Mouse (Mus musculus): ENCODE data around the gene Alkbh4. TPM values are rescaled to one million over a fixed set of nuclear protein-coding genes. Genes with fewer than 3 reads are reported as not detected.
A peak's percentile ranks its signal among the peaks of the same experiment; 100 is the strongest.

The Alkbh4 gene
- 26.3 and 29.1 TPM in 2 replicates for polyA plus RNA-seq (2016; fragmentation: Nextera tagmentation; extraction: Ambion mirVana)

DNA sequence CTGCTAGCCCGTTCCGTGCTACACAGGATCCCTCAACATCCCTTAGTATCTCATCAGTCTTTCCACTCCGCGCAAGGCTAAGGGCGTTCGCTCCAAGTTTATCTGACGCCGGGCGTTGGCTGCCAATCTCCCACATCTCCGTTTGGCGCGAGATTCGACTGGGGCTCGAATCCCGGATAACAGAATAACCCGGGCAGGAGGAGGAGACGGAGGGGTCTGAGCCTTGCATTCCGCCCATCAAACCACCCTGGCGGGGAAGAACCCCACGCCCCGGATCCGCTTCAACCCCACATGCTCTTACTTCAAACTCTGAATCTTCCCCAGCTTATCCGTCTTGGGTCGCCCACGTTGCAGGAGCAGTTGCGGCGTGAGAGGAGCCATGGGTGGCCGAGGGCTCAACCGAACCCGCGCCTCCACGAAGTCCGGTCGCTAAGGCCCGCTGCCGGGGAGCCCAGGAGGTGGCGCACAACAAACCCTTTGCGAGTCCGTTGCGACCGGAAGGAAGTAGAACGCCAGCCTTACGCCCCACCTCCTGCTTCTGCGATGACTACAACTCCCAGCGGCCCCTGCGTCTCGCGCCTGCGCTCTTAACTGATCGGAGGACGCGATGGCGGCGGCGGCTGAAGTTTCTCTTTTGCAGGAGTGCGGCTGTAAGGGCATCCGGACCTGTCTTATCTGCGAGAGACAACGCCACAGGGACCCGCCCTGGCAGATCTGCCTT is at the start of gene Alkbh4, which contains the start of gene Lrwd1:
Alkbh4 (plus strand) TSS at position 576 of the 721 bp plus-strand sequence.
Lrwd1 (minus strand) TSS at position 504 of the 721 bp plus-strand sequence.
- under 1% methylated on average over 60 of the region's 60 CpGs for WGBS
- Histone ChIP-seq H3K36me3 (replicated peaks) (peaks cover 66% of the 10 kb centered on the region), H3K27me3 (replicated peaks; ENCODE audit: low read depth, poor library complexity, severe bottlenecking) (no peaks in the 10 kb centered on the region), H3K9me3 (no peaks in the 10 kb centered on the region), H3K4me3 (peak within 1 kb of the TSS; percentile 70), H3K27ac (replicated peaks) (peak within 1 kb of the TSS; percentile 87), H3K4me1 (peaks cover 22% of the 10 kb centered on the region)
- peak; percentile 96 for DNase-seq (ENCODE audit: low spot score)

- Histone ChIP-seq H3K4me1 (peaks cover 40% of the 10 kb centered on the region), H3K9me3 (no peaks in the 10 kb centered on the region), H3K27ac (replicated peaks) (no peak overlapping the region), H3K27me3 (replicated peaks; ENCODE audit: low read depth, poor library complexity, severe bottlenecking) (peaks cover 51% of the 10 kb centered on the region), H3K4me3 (no peak overlapping the region), H3K36me3 (replicated peaks) (no peaks in the 10 kb centered on the region)
- WGBS = 89% methylated on average over 8 of the region's 8 CpGs
- DNase-seq (ENCODE audit: low spot score) = no peak
Observed at GRCm38 (mm10) chr5:136086290-136086689, 49.7 kb upstream of the Alkbh4 start.

DNA sequence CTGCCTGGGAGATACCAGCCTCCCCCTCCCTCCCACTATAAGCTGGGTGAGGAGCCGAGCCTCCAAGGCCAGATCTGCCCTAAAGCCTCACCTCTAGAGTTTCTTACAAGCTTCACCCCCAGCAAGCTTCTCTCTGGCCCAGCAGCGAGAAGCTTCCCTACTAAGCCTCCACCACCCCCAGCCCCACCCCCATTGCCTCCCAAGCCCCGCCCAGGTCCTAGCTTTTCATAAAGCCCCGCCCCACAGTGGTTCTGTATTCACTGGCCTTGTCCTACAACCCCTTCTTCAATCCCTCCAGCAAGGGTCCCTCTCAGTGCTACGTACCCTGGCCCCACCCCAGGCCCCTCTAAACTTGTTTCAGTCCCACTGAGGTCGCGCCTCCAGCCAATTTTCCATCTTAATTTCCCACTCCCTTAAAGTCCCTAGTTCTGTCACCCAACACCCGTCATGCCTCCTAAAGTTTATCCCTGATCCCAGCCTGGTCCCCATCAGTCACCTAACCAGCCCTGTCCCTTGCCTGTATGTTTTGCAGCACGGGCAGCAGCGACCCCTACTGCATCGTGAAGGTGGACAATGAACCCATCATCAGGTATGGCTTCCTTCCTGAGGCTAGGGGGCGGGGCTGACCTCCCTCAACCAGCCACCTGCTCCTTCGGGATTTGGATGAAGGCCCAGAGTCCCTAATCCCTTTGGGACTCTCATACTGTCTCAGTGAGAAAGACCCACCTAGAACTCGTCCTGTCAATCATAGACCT is 46.9 kb upstream of the Alkbh4 start:
- Histone ChIP-seq H3K4me1 (peaks cover 31% of the 10 kb centered on the region), H3K4me3 (no peak overlapping the region), H3K27ac (replicated peaks) (no peak overlapping the region), H3K36me3 (replicated peaks) (no peaks in the 10 kb centered on the region), H3K9me3 (no peaks in the 10 kb centered on the region), H3K27me3 (replicated peaks; ENCODE audit: low read depth, poor library complexity, severe bottlenecking) (peaks cover 50% of the 10 kb centered on the region)
- WGBS = 12% methylated on average over 14 of the region's 14 CpGs
- DNase-seq (ENCODE audit: low spot score) = no peak

DNA sequence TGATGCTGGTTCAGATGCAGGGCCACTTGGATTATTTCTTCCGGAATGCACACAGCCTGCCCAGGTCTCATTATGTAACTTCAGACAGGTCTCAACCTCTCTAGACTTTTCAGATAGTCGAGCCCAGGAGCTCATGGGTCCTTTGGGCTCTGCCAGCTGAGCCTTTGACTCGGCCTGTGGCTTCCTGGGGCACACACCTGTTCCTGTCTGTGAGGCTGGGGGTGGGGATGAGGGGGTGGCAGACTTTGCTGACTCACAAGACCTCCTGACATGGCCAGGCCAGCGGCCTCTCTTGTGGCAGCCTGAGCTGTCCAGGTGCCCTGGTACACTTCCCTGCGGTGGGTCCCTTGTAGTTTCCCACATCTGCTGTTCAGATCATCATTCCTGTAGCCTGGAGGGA is 44.0 kb upstream of the Alkbh4 start:
- 67% methylated on average over 5 of the region's 5 CpGs for WGBS

DNA sequence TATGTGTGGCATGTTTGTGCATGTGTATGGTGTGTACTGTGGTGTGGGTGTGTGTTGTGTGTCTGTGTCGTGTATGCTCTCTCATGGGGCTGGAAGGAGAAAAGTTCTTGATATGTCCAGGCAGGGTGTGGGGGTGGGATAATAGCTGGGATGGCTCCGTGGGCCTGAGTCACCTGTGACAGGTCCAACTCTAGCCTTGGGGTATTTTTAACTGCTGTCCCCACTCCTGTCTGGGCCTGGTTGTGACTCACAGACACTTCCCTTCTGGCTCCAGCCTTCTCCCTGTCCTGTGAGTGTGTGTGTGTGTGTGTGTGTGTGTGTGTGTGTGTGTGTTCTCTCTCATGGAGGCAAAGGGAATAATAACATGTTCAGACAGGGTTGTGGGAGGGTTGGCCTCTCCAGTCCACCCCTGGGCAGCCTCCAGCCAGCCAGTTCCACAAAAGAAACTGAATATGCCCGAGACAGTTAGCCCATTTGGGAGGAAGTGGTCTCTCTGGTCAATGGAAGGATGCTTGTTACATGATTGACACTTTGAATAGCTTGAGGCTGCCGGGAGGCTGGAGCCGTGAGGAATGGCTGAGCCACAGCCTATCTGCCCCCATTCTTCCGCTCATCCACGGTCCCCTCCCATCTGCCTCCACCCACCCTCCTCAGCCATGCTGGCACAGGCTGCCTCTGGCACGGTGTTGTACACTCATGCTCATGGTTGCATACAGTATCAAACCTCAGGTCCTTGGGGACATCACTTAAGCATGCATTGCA is 41.5 kb upstream of the Alkbh4 start:
- H3K27ac ChIP-seq (replicated peaks) = no peak overlapping the region
- WGBS = 61% methylated on average over 8 of the region's 8 CpGs

More for the DNA sequence above, 44.0 kb upstream of the Alkbh4 start:
- H3K9me3 ChIP-seq = no peaks in the 10 kb centered on the region
- H3K27ac ChIP-seq (replicated peaks) = no peak overlapping the region
- DNase-seq (ENCODE audit: low spot score) = no peak
- H3K4me1 ChIP-seq = peaks cover 17% of the 10 kb centered on the region
- H3K4me3 ChIP-seq = no peak overlapping the region
- H3K27me3 ChIP-seq (replicated peaks; ENCODE audit: low read depth, poor library complexity, severe bottlenecking) = peaks cover 20% of the 10 kb centered on the region
- no peaks in the 10 kb centered on the region for H3K36me3 ChIP-seq (replicated peaks)

DNA sequence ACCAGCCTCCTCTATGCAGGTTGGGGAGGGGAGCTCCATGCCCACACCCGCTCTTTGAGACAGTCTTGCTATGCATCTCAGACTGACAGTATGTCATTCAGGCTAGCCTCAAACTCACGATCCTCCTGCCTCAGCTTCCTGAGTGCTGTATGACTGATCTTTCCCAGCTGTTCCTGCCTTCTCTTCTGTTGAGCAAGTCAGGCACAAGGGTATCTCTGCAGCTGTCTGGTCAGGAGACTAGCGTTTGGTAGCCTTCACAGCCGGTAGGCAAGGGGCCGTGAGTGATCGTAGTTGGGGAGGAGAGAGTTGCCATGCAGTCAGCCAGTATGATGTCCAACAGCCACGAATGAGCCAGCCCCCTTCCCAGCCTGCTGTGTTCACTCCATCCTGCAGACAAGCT is 40.9 kb upstream of the Alkbh4 start:
- H3K27me3 ChIP-seq (replicated peaks; ENCODE audit: low read depth, poor library complexity, severe bottlenecking) = peaks cover 9% of the 10 kb centered on the region; the same call in 1 of the 2 replicates
- H3K36me3 ChIP-seq (replicated peaks) = no peaks in the 10 kb centered on the region
- peaks cover 5% of the 10 kb centered on the region for H3K4me1 ChIP-seq
- H3K4me3 ChIP-seq = no peak overlapping the region
- no peaks in the 10 kb centered on the region for H3K9me3 ChIP-seq
- no peak for DNase-seq (ENCODE audit: low spot score)
- 73% methylated on average over 7 of the region's 7 CpGs for WGBS
- no peak overlapping the region for H3K27ac ChIP-seq (replicated peaks)

More for the DNA sequence above, 41.5 kb upstream of the Alkbh4 start:
- H3K4me1 ChIP-seq = peaks cover 6% of the 10 kb centered on the region
- no peak for DNase-seq (ENCODE audit: low spot score)
- no peaks in the 10 kb centered on the region for H3K9me3 ChIP-seq
- no peak overlapping the region for H3K4me3 ChIP-seq
- H3K36me3 ChIP-seq (replicated peaks) = no peaks in the 10 kb centered on the region
- H3K27me3 ChIP-seq (replicated peaks; ENCODE audit: low read depth, poor library complexity, severe bottlenecking) = peaks cover 7% of the 10 kb centered on the region; the same call in 1 of the 2 replicates

- WGBS = 85% methylated on average over 10 of the region's 10 CpGs
- H3K36me3 ChIP-seq (replicated peaks) = no peaks in the 10 kb centered on the region
Observed at GRCm38 (mm10) chr5:136098536-136098935, 37.4 kb upstream of the Alkbh4 start.

GRCm38 (mm10) chr5:136102099-136102820 is 33.7 kb upstream of the Alkbh4 start:
- H3K27ac ChIP-seq (replicated peaks) = 0 out of 2 replicates have a peak overlapping the region, but pooled peaks have one; percentile 31
- peaks cover 4% of the 10 kb centered on the region; the same call in 1 of the 2 replicates for H3K9me3 ChIP-seq
- H3K4me1 ChIP-seq = peaks cover 12% of the 10 kb centered on the region
- H3K4me3 ChIP-seq = peak overlapping the region; percentile 52
- peaks cover 45% of the 10 kb centered on the region for H3K27me3 ChIP-seq (replicated peaks; ENCODE audit: low read depth, poor library complexity, severe bottlenecking)
- no peaks in the 10 kb centered on the region for H3K36me3 ChIP-seq (replicated peaks)
- DNase-seq (ENCODE audit: low spot score) = peak; percentile 85
- 7% methylated on average over 41 of the region's 41 CpGs for WGBS

More at GRCm38 (mm10) chr5:136098536-136098935, 37.4 kb upstream of the Alkbh4 start:
- no peak for DNase-seq (ENCODE audit: low spot score)
- no peaks in the 10 kb centered on the region for H3K9me3 ChIP-seq
- peaks cover 34% of the 10 kb centered on the region for H3K27me3 ChIP-seq (replicated peaks; ENCODE audit: low read depth, poor library complexity, severe bottlenecking)
- H3K4me3 ChIP-seq = no peak overlapping the region
- peaks cover 18% of the 10 kb centered on the region for H3K4me1 ChIP-seq
- no peak overlapping the region for H3K27ac ChIP-seq (replicated peaks)

- Histone ChIP-seq H3K27me3 (replicated peaks; ENCODE audit: low read depth, poor library complexity, severe bottlenecking) (peaks cover 45% of the 10 kb centered on the region), H3K9me3 (peaks cover 4% of the 10 kb centered on the region; the same call in 1 of the 2 replicates), H3K36me3 (replicated peaks) (no peaks in the 10 kb centered on the region), H3K4me3 (no peak overlapping the region), H3K27ac (replicated peaks) (no peak overlapping the region), H3K4me1 (peaks cover 12% of the 10 kb centered on the region)
- no peak for DNase-seq (ENCODE audit: low spot score)
- WGBS = 85% methylated on average over 5 of the region's 5 CpGs
Observed at GRCm38 (mm10) chr5:136104511-136104910, 31.4 kb upstream of the Alkbh4 start.

- Histone ChIP-seq H3K9me3 (peaks cover 4% of the 10 kb centered on the region; the same call in 1 of the 2 replicates), H3K36me3 (replicated peaks) (no peaks in the 10 kb centered on the region), H3K4me3 (no peak overlapping the region), H3K27me3 (replicated peaks; ENCODE audit: low read depth, poor library complexity, severe bottlenecking) (peaks cover 12% of the 10 kb centered on the region), H3K27ac (replicated peaks) (no peak overlapping the region), H3K4me1 (no peaks in the 10 kb centered on the region)
- DNase-seq (ENCODE audit: low spot score) = no peak
- 54% methylated on average over 2 of the region's 2 CpGs for WGBS
Observed at GRCm38 (mm10) chr5:136108486-136108885, 27.5 kb upstream of the Alkbh4 start.

DNA sequence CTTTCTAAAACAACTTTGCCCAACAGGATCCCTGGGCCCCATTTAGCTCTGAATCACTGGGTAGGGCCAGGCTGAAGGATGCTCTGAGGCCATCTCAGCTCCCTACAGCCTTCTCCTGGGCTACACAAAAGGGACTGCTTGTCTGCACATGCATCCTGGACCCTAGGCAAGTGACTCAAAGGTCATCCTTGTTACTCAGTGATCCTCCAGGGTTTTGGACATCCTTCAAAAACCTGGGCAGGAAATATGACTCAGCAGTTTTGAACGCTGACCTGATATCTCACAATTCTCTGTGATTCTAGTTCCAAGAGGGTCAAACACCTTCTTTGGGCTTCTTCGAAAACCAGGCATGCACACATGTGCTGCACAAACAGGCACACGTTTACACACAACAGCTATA is 26.9 kb upstream of the Alkbh4 start:
- Histone ChIP-seq H3K36me3 (replicated peaks) (peaks cover 2% of the 10 kb centered on the region; the same call in 1 of the 2 replicates), H3K4me1 (no peaks in the 10 kb centered on the region), H3K4me3 (no peak overlapping the region), H3K27ac (replicated peaks) (no peak overlapping the region), H3K9me3 (peaks cover 4% of the 10 kb centered on the region; the same call in 1 of the 2 replicates), H3K27me3 (replicated peaks; ENCODE audit: low read depth, poor library complexity, severe bottlenecking) (peaks cover 6% of the 10 kb centered on the region)
- WGBS = 86% methylated on average over 3 of the region's 3 CpGs
- DNase-seq (ENCODE audit: low spot score) = no peak

Measured in embryonic facial prominence, embryonic 10.5 days (tissue).